Mouse (Mus musculus): ENCODE measurements around the gene Syde2.

DNA sequence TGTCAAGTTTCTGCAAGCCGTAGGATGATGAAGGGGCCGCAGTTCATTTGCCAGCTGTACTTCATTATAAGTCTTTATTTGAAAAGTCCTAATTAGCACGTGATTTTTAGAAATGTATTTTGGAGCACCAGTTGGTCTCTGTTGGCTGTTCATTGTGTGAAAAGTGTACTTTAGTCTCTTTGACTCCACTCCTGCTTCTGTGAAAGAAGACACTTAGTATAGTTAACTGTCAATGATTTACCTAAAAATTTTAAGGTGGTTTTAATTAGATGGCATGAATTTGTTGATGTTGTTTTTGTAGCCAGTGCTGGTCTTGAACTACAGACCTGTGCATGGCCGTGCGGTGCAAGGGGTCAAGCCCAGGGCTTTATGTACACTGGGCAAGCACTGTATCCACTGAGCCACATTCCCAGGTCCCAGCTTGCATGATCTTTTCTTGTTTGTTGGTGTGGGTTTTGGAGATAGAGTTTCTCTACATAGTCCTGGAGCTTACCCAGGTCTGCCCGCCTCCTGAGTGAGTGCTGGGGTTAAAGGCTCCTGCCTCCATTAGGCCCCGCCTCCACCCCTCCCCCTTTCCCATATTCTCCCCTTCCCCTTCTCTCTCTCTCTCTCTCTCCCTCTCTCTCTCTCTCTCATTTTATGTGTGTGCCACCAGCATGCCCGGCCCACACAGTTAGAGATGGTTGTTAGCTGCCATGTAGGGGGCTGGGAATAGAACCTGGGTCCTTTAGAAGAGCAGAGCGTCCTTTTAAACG, 4.5 kb downstream of the Syde2 start:
- TF ChIP-seq CTCF (IDR thresholded peaks at IDR 0.05; ENCODE audit: control insufficient read depth, insufficient read depth, insufficient read length): no peak
- no peak for TF ChIP-seq MYOG (IDR thresholded peaks at IDR 0.05; ENCODE audit: control insufficient read depth, extremely low read depth, insufficient read length)
- TF ChIP-seq FOSL1 (IDR thresholded peaks at IDR 0.05; ENCODE audit: insufficient read depth, low read length, poor library complexity, severe bottlenecking): no peak
- no peak for TF ChIP-seq CEBPB (IDR thresholded peaks at IDR 0.05; ENCODE audit: low read depth)
- no peak for TF ChIP-seq MAX (IDR thresholded peaks at IDR 0.05)
- TF ChIP-seq MYOD1 (IDR thresholded peaks at IDR 0.05; ENCODE audit: control insufficient read depth, insufficient read length, low read depth): no peak
- no peak for TF ChIP-seq USF1 (IDR thresholded peaks at IDR 0.05; ENCODE audit: low read depth)
